Mouse (Mus musculus) lung, postnatal 0 days (tissue): ENCODE measurements around the gene C4b.
"Not testable (repeated sequence)": the region's sequence is repeated elsewhere in the genome, so short reads cannot be mapped to it uniquely, and the experiment has no call there.

Experiments used
- CTCF ChIP-seq: IDR thresholded peaks from 2 replicates; pipeline ENCODE4 v1.5.1; 2016; ENCODE audit warnings: antibody characterized with exemption, mild to moderate bottlenecking
- EP300 ChIP-seq: IDR thresholded peaks from 2 replicates; pipeline ENCODE4 v1.6.1; 2016; ENCODE audit warnings: antibody characterized with exemption, mild to moderate bottlenecking, control low read depth

- TF ChIP-seq CTCF, EP300: not testable (repeated sequence)
Observed at GRCm38 (mm10) chr17:34739708-34740107, 4.0 kb downstream of the C4b start.
